Mouse (Mus musculus) limb, embryonic 12.5 days (tissue): ENCODE data around the gene Clpb. TPM values are rescaled to one million over a fixed set of nuclear protein-coding genes. Genes with fewer than 3 reads are reported as not detected.

ENCODE experiments used
- ATAC-seq: fragments of 200-750 bp; cut with Nextera tagmentation; 2 replicates; pipeline ENCODE4 v1.8.0; 2017; ENCODE audit warnings: low read depth, moderate TSS enrichment; ENCODE audit not compliant: insufficient number of reproducible peaks, insufficient read depth, low FRiP score, low TSS enrichment
- H3K27ac ChIP-seq: fragments of 300-500 bp; sonication (generic); 2 replicates; pipeline ENCODE4 v1.5.1; 2016; ENCODE audit warnings: mild to moderate bottlenecking, moderate library complexity
- H3K27me3 ChIP-seq: fragments of 300-500 bp; sonication (generic); 2 replicates; pipeline ENCODE4 v1.6.1; 2016; ENCODE audit warnings: mild to moderate bottlenecking, moderate library complexity
- H3K36me3 ChIP-seq: fragments of 300-500 bp; sonication (generic); 2 replicates; pipeline ENCODE4 v1.6.1; 2016; ENCODE audit warnings: mild to moderate bottlenecking, moderate library complexity
- H3K4me1 ChIP-seq: fragments of 300-500 bp; sonication (generic); replicated peaks from 2 replicates; pipeline ENCODE4 v1.6.1; 2016
- H3K4me2 ChIP-seq: fragments of 300-500 bp; sonication (generic); 2 replicates; pipeline ENCODE4 v1.6.1; 2016; ENCODE audit warnings: mild to moderate bottlenecking, moderate library complexity
- H3K4me3 ChIP-seq: fragments of 300-500 bp; sonication (generic); replicated peaks from 2 replicates; pipeline ENCODE4 v1.5.1; 2016; ENCODE audit warnings: mild to moderate bottlenecking
- H3K9ac ChIP-seq: fragments of 300-500 bp; sonication (generic); replicated peaks from 2 replicates; pipeline ENCODE4 v1.6.1; 2016; ENCODE audit warnings: mild to moderate bottlenecking, moderate library complexity
- H3K9me3 ChIP-seq: fragments of 300-500 bp; sonication (generic); 2 replicates; pipeline ENCODE4 v1.6.1; 2016; ENCODE audit warnings: mild to moderate bottlenecking, moderate library complexity
- WGBS: fragments of 180-500 bp; shearing (Covaris S2); methylation state at CpG from one replicate; pipeline ENCODE4 v1.1.7; 2016; 5-methylcytosine and 5-hydroxymethylcytosine counted together
- polyA plus RNA-seq: library from polyadenylated mRNA; unstranded; fragments of >200 nt; fragmentation: Nextera tagmentation; extraction: Ambion mirVana; gene quantifications from 2 replicates; pipeline ENCODE4 v1.2.1, GENCODE M21; 2016

Clpb gene
- polyA plus RNA-seq, 1 experiment from 2014 or later, result 48.4 TPM

DNA sequence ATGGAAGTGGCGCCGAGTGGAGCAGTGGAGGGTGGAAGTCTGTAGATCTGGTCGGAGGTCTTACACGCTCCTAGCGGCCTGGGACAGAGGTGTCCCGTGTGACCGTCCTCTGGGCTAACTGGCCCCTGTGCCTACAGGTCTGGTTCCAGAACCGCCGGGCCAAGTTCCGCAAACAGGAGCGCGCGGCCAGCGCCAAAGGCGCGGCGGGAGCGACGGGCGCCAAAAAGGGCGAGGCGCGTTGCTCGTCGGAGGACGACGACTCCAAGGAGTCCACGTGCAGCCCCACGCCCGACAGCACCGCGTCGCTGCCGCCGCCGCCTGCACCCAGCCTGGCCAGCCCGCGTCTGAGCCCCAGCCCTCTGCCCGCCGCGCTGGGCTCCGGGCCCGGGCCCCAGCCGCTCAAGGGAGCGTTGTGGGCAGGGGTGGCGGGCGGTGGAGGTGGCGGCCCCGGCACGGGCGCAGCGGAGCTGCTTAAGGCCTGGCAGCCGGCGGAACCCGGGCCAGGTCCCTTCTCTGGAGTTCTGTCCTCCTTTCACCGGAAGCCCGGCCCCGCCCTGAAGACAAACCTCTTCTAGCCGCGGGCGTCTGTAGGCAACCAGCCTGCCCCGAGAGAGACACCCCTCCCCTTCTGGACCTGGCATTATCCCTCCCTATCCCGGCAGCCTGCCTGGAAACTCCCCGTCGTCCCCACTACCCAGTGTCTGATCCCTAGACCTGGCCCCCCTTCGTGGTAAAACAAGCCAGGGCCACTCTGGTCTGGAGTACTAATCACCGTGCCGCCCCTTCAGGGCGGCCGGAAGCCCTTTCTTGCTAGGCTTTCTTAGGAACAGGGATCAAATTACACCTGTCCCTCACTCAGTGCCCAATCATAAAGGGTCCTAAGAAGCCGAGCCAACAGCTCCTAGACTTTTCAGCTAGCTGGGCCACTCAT lies 158.4 kb downstream of the Clpb start:
- WGBS, result under 1% methylated on average over 62 of the region's 71 CpGs
- Histone ChIP-seq H3K4me1 (peaks cover 34% of the 10 kb centered on the region), H3K27me3 (peaks cover 59% of the 10 kb centered on the region), H3K9me3 (no peaks in the 10 kb centered on the region), H3K27ac (peak overlapping the region; percentile 67; the same call in 1 of the 2 replicates), H3K4me2 (peak overlapping the region; percentile 90), H3K9ac (peak overlapping the region; percentile 54), H3K4me3 (peak overlapping the region; percentile 46), H3K36me3 (peaks cover 42% of the 10 kb centered on the region)
- peak; percentile 86 for ATAC-seq

DNA sequence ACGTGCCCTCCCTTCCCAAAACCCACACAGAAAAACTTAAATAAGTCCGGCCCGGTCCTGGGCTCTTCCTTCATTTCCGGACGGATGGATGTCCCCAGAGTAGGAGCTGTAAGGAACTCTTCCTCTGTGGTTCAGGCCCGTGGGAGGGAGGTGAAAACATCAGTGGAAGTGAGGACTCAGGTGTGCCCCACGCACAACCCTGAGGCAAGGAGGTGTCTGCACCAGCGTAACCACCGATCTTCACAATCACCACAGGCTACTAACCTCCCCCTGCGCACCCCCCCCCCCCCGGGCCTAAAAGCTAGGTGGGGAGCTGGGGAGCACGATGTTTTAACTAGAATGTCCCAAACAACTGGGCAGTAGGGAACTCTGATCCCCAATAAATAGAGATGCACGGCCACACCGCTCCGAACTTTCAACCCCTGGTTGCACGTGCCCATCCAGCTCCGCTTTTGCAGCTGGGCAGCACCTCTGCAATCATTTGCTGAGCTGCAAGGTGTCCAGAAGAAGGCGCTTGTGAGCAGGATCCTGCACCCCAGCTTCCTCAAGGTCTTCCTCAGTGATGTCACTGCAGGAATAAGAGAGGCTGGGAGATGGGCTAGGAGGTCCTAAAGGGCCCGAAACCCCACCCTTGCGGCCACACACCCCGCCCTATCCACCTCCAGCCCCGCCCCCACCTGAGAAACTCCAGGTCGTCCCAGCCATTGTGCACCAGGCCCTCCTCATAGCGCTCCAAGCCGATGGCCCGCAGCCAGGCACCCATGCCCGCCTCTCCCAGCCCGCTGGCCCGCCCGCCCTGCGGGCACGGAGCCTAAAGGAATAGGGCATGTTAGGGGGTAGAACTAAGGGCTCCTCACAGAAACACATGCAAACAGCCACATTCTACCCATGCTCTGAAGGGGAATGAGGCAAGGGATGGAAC lies 159.7 kb downstream of the Clpb start:
- no peak overlapping the region for H3K9ac ChIP-seq
- H3K27ac ChIP-seq, result 0 out of 2 replicates have a peak overlapping the region, but pooled peaks have one; percentile 4
- H3K4me1 ChIP-seq, result peaks cover 32% of the 10 kb centered on the region
- peak overlapping the region; percentile 90; the same call in 1 of the 2 replicates for H3K4me2 ChIP-seq
- 28% methylated on average over 29 of the region's 32 CpGs for WGBS
- 0 out of 2 replicates have a peak, but pooled peaks have one; percentile 3 for ATAC-seq
- H3K36me3 ChIP-seq, result peaks cover 54% of the 10 kb centered on the region
- no peaks in the 10 kb centered on the region for H3K9me3 ChIP-seq
- H3K4me3 ChIP-seq, result no peak overlapping the region
- H3K27me3 ChIP-seq, result peaks cover 46% of the 10 kb centered on the region

DNA sequence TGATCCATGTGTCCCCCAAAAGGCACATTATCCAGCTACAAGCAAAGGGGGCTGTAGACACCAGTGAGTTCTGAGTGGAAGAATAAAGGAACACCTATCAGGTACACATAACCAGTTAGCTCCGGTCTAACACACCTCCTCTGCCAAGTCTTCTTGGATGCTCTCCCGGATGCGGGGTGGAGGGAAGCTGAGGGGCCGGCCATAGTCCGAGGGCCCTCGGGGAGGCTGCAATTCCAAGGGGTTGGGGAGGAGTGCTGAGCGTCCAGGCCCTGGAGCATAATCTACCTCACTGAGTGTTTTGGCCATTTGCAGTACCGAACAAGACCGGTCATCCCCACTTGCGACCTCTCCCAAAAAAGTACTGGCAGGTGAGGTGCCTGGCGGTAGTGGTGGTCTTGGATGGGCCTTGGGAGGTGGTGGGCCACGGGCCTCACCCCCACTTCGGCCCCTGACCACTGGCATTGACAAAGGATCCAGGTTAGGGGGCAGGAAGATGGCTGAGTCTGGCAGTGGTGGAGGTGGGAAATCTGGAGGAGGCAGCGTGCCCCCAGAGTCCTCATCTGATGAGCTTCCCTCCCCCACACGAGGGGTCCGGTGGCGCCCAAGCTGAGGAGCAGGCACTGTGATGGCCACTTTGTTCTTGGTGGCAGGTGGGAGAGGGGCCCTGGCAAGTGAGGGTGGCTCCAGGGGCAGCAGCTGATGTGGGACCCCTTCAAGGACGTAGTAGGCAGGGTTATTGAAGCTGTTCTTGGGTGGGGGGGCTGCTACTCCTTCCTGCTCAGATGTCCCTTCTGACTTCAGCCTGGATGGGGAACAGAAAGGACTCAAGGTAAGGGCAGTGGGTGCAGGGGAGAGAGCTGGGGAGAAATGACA lies 160.6 kb downstream of the Clpb start:
- Histone ChIP-seq H3K36me3 (peaks cover 63% of the 10 kb centered on the region), H3K4me3 (no peak overlapping the region)

DNA sequence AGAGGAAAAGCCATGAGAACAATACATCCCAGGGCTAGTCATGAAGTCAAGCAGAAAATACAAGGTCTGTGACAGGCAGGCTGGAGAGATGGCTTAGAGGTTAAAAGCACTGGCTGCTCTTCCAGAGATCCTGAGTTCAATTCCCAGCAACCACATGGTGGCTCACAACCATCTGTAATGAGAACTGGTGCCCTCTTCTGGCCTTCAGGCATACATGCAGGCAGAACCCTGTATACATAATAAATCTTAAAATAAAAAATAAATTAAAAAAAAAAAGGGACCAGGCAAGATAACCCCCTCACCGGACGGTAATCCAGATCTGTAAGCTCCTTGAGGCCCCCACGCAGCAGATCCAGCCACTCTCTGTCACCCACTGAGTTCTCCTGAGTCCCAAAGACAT lies 166.9 kb downstream of the Clpb start:
- no peak for ATAC-seq
- 98% methylated on average over 3 of the region's 3 CpGs for WGBS

More for the DNA sequence above, 160.6 kb downstream of the Clpb start:
- WGBS, result 88% methylated on average over 18 of the region's 18 CpGs
- no peak overlapping the region for H3K27ac ChIP-seq
- H3K9ac ChIP-seq, result no peak overlapping the region
- ATAC-seq, result no peak
- peaks cover 27% of the 10 kb centered on the region for H3K4me1 ChIP-seq
- H3K27me3 ChIP-seq, result peaks cover 37% of the 10 kb centered on the region
- H3K9me3 ChIP-seq, result no peaks in the 10 kb centered on the region
- no peak overlapping the region for H3K4me2 ChIP-seq

DNA sequence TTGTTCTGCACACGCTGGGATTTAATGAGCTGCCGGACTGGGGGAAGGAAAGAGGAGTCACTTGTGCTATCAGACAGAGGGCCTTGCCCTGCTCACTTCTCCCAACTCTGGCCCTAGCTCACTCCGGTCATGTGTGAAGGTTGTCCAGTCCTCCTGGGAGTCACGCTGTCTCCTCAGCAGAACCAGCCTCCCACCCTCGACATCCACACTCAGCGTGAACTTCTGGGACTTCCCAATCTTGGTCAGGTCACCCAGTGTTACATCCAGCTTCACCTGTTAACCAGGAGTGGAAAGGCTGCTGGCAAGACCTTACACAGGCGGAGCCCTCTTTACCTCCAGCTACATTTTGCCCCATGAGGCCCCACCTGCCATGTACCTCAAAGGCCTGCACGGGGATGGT lies 168.0 kb downstream of the Clpb start:
- 90% methylated on average over 8 of the region's 8 CpGs for WGBS
- Histone ChIP-seq H3K4me3 (no peak overlapping the region), H3K4me1 (peaks cover 26% of the 10 kb centered on the region), H3K27me3 (no peaks in the 10 kb centered on the region), H3K9me3 (0 out of 2 replicates have a peak, but pooled peaks cover 5% of the 10 kb centered on the region), H3K9ac (no peak overlapping the region), H3K4me2 (no peak overlapping the region), H3K27ac (no peak overlapping the region), H3K36me3 (peaks cover 79% of the 10 kb centered on the region)
- no peak for ATAC-seq

More for the DNA sequence above, 166.9 kb downstream of the Clpb start:
- H3K27me3 ChIP-seq, result no peaks in the 10 kb centered on the region
- 0 out of 2 replicates have a peak, but pooled peaks cover 5% of the 10 kb centered on the region for H3K9me3 ChIP-seq
- peaks cover 89% of the 10 kb centered on the region for H3K36me3 ChIP-seq
- H3K27ac ChIP-seq, result no peak overlapping the region
- no peak overlapping the region for H3K9ac ChIP-seq
- no peak overlapping the region for H3K4me2 ChIP-seq
- no peak overlapping the region for H3K4me3 ChIP-seq
- peaks cover 21% of the 10 kb centered on the region for H3K4me1 ChIP-seq

DNA sequence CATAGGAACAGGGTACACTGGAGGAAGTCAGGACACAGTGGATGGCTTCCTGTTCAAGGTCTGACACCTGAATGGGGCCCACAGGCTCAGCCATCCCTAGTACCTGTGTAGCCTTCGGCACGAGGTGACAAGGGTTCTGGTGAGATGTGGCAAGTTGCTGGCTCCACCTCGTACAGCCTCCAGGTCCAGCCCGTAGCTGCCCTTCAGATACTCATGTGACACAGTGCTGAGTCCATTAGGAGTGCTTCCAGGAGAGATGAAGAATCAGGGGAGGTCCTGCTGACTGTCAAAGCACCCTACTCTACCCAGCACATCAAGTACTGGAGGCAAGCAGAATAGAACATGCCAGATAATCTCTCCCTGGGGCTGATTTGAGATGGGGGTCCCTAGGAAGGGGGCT lies 168.9 kb downstream of the Clpb start:
- WGBS, result 91% methylated on average over 4 of the region's 4 CpGs
- no peak overlapping the region for H3K4me3 ChIP-seq
- H3K9ac ChIP-seq, result no peak overlapping the region
- H3K4me1 ChIP-seq, result peaks cover 26% of the 10 kb centered on the region
- H3K27me3 ChIP-seq, result no peaks in the 10 kb centered on the region
- no peak for ATAC-seq
- H3K9me3 ChIP-seq, result 0 out of 2 replicates have a peak, but pooled peaks cover 5% of the 10 kb centered on the region
- H3K4me2 ChIP-seq, result no peak overlapping the region
- no peak overlapping the region for H3K27ac ChIP-seq
- H3K36me3 ChIP-seq, result peaks cover 69% of the 10 kb centered on the region

DNA sequence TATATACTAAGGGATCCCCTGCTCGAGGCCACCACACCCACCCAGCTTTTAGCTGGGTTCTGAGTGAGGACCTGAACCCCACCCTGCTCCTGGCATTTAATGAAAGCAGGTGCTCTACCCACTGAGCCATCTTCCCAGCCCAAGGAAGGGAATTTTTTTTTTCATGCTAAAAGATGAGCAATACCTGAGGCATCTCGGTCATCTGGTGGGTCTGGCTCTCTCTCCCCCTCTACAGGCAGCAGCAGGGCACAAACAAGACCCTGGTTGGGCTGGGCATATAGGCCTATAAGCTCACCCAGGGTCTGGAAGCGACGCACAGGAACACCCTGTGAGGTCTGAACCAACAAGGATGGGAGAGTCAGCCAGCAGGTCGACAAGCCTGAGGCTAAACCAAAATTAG lies 169.9 kb downstream of the Clpb start:
- 69% methylated on average over 5 of the region's 5 CpGs for WGBS
- Histone ChIP-seq H3K4me1 (peaks cover 26% of the 10 kb centered on the region), H3K9me3 (0 out of 2 replicates have a peak, but pooled peaks cover 5% of the 10 kb centered on the region), H3K4me2 (0 out of 2 replicates have a peak overlapping the region, but pooled peaks have one; percentile 80), H3K36me3 (peaks cover 59% of the 10 kb centered on the region), H3K9ac (no peak overlapping the region), H3K27ac (no peak overlapping the region), H3K27me3 (no peaks in the 10 kb centered on the region), H3K4me3 (no peak overlapping the region)
- ATAC-seq, result no peak

DNA sequence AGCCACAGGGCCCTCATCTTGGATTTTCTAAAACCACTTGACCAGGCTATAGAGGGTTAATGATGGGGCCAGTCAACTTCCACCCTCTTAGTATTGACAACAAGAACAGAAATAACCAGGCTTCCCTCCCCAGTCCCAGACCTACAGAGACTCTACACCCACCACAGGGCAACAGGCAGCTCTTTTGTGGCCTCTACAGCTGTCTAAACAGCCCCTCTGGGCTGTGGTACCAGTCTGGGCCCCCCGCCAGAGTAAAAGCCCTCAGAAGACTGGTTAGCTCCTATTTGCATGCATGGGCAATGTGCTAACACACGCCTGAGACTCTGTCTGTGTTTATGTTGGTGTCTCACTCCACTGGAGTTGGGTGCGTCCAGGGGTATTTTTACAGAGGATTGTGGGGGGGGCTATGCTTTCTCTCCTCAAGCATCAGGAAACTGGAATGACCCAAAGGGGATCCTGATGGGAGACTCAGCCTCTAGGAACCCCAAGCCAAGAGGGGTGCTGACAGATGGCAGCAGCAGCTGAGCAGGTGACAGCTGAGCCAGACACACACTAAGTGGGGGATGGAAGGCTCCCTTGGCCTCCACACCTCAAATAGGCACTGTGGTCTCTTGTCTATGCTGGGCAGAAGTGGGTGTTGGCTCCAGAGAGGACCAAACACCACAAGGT lies 170.6 kb downstream of the Clpb start:
- peaks cover 52% of the 10 kb centered on the region for H3K36me3 ChIP-seq
- 78% methylated on average over 3 of the region's 3 CpGs for WGBS

DNA sequence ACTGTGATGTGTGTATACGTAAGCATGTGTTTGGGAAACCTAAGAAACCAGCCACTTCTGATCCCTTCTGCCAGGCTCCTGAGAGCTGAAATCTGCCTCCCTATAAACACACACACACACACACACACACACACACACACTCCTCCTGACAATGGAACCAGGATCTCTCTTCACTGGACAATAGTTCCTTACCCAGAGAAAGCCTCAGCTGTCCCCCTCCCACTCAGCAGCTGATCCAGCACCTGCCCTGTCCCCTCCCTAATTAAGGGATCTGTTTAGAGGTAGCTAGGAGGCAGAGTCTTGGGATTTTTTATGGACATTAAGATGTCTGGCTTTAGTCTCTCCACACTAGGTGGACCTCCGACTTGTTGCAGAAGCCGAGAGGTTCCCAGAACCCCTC lies 171.5 kb downstream of the Clpb start:
- 53% methylated on average over 3 of the region's 3 CpGs for WGBS
- peak overlapping the region; percentile 97 for H3K9ac ChIP-seq
- peaks cover 44% of the 10 kb centered on the region for H3K36me3 ChIP-seq
- H3K27me3 ChIP-seq, result no peaks in the 10 kb centered on the region
- peak overlapping the region; percentile 80 for H3K4me2 ChIP-seq
- no peak for ATAC-seq
- H3K4me1 ChIP-seq, result peaks cover 33% of the 10 kb centered on the region
- H3K27ac ChIP-seq, result peak overlapping the region; percentile 5; the same call in 1 of the 2 replicates
- H3K4me3 ChIP-seq, result peak overlapping the region; percentile 94
- 0 out of 2 replicates have a peak, but pooled peaks cover 5% of the 10 kb centered on the region for H3K9me3 ChIP-seq

More for the DNA sequence above, 170.6 kb downstream of the Clpb start:
- peak overlapping the region; percentile 80 for H3K4me2 ChIP-seq
- 0 out of 2 replicates have a peak, but pooled peaks cover 5% of the 10 kb centered on the region for H3K9me3 ChIP-seq
- H3K4me3 ChIP-seq, result 0 out of 2 replicates have a peak overlapping the region, but pooled peaks have one; percentile 94
- peaks cover 33% of the 10 kb centered on the region for H3K4me1 ChIP-seq
- H3K9ac ChIP-seq, result no peak overlapping the region
- no peak overlapping the region for H3K27ac ChIP-seq
- no peak for ATAC-seq
- no peaks in the 10 kb centered on the region for H3K27me3 ChIP-seq
